Mouse (Mus musculus): ENCODE measurements at regions not wholly inside any gene's neighbourhood (a gene's known extent, or its start where the extent isn't known, plus 50 kb on each side); places are given as distances from the start of the nearest gene placed in this dataset.
"Not testable (repeated sequence)": the region's sequence is repeated elsewhere in the genome, so short reads cannot be mapped to it uniquely, and the experiment has no call there.

DNA sequence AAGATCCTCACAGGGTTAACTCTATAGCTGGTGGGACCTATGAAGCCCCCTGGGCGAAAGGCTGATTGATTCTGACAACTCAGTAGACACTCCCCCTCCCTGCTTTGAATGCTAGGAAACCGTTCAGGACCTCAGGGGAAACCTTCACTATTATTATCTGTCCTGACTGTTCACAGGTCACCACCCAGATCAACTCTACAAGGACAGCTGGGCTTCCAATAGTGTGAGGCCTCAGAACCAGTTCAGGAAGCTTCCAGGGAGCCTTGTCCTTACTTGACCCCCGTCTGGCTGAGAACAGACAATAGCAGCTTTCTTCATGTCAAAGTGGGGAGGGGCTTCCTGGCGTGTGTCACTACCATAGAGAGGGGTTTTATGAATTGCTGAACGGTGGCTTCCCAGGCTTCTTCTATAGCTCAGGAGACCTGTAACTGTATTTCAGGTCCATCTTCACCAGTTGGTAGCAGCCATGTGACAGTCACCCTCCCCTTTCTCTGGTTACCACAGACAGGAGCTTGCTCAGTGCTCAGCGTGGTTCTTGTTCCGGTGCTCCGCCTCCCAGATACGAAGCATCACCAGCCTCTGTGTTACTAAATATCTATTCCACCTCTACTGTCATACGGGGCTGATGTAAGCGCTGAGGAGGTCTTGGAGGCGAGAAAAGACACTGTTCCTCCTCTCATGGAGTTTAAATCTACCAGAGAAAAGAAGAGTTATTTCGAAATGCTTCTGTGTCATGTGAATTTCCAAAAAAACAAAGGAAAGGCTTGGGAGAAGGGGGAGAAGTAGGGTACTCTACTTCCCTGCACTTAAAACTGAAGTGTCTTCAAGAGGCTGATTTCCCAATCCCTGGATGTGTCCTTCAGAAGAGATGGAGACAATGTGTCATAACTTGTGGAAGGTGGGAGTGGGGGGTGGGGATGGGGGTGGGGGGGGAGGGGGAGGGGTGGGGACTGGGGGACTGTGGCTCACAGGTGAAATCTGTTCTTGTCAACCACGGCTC is 96.9 kb downstream of the Vcpkmt start:
- peak; percentile 77 for DNase-seq

DNA sequence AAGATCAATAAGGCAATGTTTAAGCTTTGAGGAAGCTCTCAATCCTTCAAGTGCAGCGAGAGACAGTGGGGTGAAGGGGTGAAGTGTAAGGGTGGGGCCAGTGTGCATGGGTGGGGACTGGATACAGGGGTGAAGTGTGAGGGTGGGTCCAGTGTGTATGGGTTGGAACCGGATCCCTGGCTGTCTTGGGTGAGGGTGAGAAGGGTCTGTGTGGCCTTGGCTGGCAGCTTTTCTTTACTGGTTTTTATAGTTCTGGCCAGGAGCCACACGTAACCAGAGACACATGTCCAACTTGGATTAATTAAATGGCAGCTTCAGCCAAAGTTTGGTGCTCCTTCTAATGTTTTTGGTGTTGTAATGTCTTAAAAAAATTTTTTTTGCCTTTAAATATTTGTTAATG is 101.4 kb downstream of the Vcpkmt start:
- no peak for DNase-seq

DNA sequence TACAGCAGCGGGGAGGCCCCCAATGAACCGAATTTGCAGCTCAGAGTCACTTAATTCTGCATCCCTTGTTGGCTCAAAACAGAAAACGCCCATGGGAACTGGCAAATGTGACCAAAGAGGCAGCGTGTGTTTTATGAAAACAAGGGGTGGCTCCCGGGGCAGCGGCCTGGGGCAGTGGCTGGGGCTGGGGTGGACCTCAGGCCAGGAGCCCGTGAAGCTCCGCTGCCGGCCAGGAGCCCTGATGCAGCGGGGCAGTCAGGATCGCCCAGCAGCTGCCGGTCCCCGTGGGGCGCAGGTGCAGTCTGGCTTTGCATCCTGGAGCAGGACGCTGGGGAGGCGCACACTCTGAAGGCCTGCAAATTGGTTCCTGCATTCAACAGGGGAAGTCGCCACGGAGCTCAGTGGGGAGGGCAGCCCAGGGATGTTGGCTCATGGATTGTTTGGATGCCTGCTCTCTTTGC is 104.4 kb upstream of the Gm9887 start:
- DNase-seq, result no peak

DNA sequence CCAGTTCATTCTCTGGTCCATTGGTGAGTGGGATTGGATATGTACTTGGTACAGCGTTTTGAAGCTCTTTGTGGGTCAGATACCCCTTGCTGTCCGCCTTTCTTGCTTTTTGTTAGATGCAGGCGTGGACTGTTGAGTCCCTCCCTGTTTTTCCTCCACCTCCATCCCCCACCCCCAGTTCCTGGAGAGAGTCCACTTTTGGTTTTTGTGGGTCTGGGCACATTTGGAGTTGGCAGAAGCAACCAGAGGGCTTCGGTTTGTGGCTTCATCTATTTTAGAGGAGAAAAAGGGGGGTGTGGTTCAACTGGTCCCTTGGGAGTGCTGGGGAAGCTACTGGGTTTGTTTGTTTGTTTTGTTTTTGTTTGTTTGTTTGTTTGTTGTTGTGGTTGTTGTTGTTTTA is 103.9 kb upstream of the Gm9887 start:
- DNase-seq, result no peak

DNA sequence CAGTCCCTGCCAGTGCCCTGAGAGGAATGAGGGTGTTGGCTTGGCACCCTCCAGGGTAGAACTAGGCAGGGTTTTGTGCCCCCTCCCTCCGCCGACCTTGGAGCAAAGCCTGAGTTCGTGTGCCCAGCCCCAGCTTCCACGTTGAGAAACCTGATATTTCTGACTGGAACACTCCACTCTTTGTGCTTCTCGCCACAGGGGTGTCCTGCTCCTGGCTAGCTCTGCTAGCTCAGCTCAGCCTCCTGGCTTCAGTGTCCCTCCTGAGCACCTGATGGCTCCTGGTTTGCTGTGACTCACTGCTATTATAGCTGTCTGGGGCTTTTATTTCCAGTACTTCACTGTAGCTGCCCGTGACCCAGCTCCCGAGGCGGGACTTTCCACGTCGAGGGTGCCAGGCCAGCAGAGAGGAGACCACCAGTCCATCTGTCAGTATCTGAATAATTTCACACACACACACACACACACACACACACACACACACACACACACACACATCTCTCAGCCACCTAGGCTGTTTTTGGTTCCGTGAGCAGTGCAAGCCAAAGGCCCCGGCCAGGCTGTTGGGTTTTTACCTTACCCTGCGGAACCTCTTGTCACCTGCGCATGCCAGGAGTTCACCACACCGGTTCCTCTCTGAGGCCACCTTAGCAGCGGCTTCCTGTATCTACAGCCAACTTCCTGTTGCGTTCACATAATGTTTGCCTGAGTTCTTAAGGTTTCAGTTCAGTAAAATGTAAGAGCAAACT is 102.8 kb upstream of the Gm9887 start:
- DNase-seq, result peak; percentile 48

DNA sequence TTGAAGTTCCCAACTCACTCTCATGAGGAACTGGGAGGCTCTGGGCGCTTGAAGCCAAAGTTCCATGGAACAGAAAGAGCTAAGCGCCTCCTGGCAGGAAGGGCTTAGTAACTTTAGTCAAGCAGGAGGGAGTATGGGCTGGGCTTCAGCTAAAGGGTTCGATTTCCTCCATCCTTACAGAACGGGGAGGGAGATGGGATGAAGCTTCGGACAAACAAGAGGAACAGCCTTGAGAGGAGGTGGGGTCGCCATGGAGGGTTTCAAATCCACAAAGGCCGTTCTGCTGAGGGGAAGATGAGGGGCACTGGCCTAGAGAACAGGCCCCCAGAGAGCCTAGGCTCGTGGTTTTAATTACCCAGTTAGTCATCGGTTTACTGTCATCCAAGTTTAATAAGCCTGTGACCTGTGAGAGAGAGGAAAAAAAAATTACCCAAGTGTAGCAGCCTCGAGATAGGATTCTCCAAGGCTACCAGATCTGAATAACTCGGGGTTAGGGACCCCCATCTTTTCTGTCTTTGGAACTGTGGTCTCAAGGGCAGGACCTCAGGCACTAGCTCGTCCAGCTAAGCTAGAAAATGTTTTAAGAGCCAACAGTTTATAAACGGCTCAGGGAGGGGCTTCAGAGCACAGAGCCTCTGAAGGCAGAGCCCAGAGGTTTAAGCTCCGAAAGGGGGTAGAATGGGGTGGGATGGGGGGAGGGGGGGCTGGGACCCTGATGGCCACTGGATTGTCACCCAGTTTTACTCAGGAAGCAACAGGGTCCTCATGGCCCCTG is 102.1 kb upstream of the Gm9887 start:
- DNase-seq, result peak; percentile 38

DNA sequence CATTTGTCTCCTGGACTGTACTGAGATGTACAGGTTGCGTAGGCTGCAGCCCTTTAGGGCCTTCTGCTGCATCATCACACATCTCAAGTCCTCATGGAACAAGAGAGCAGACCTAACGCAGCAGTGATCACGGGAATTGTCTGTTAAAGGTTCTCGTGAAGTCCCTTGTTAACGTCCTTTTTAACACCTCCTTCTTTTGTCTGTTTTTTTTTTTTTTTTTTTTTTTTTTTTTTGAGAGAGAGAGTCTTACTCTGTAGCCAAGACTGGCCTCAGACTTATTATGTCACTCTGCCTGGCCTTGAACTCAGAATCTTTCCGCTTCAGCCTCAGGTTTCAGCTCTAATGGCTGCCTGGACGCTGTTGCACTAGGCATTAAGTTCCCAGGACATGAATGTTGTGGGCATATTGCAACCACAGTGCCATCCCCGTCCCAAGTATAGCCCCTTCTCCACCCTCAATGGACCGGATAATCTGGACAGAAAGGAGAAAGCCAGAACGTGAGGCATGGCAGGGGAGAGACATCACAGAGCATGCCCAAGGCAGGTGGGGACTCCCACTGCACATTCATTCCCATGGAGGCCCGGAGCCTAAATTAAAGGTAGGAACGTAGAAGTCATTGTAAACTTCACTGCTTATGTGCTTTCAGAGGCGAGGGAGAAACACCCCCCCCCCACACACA is 101.3 kb upstream of the Gm9887 start:
- DNase-seq, result no peak

DNA sequence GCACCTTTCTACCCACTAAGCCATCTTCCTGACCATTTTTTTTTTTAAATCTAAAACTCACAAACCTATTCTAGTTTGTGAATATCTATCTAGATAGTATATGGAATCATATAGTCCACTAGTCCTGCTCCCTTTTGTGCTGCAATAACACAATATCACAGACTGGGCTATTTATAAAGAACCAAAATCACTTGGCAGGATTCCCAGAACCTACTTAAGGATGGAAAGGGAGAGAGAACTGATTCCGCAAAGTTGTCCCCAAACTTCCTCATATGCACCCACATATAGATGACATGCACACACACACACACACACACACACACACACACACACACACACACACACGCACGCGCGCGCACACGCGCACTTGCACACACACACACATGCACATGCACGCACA is 100.7 kb upstream of the Gm9887 start:
- DNase-seq, result no peak

DNA sequence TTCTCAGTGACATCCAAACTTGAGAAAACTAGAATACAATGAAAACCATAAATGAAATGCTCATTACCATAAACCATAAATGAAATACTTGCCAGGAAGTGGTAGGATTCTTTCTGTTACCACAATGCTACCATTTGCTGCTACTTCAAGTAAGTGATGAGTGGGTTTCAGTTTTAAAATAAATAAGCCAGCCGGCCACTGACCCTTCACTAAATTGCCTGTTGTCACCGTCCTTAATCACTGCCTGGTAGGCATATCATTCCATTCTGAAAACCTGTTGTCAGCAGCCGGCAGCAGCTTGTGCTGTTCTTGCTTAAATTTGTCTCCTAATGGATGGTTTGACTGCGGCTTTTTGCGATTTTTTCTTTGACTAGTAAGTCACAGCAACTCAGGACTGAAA is 99.6 kb upstream of the Gm9887 start:
- DNase-seq, result no peak

DNA sequence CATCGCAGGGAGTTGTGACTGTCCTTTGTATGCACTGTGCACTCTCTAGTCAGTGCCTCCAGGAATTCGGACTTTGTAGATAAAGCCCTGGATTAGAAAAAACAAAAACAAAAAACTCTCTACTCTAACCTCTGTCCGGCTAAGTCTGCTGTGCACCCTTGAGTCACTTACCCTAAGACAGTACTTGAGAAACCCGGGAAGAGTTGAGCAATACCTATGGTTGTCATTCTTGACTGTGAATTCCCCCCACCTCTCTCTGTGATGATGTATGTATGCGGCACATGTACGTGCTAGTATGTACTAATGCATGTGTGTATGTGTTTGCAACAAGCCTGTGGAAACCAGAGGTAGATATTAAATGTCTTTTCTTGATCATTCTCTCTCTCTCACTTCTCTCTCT is 96.7 kb upstream of the Gm9887 start:
- no peak for DNase-seq

DNA sequence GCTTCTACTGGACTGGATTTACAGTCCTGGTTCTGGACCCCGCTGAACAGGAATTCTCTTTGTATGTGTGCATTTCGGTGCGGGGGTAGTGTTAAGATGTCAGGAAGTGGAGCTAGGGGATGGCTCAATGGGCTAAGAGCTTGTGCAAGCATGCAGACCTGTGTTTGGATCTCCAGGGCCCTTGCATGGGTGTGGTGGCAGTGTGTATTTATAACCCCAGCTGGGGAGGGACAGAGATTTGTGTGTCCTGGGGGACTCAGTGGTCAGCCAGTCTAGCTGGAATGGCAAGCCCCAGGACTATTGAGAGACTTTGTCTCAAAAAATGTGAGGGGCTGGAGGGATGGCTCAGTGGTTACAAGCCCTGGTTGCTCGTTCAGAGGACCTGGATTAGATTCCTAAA is 95.1 kb upstream of the Gm9887 start:
- no peak for DNase-seq

DNA sequence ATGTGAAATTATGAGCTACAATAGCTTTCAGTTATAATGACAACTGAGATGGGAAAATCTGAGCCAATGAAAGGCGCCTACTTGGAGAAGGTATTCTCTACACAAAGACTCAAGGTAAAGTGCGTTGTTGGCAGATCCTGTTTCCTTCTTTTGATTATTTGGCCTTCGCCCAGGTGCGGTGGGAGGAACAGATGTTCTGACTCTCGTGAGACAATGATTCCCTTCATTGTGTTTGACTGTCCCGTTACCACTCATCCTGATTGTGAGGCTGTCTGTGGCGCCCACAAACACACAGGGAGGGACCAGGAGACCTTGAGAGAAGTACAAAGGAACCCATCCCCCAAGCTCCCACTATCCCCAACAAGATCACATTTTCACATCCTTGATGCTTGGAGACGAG is 92.6 kb upstream of the Gm9887 start:
- DNase-seq, result no peak

DNA sequence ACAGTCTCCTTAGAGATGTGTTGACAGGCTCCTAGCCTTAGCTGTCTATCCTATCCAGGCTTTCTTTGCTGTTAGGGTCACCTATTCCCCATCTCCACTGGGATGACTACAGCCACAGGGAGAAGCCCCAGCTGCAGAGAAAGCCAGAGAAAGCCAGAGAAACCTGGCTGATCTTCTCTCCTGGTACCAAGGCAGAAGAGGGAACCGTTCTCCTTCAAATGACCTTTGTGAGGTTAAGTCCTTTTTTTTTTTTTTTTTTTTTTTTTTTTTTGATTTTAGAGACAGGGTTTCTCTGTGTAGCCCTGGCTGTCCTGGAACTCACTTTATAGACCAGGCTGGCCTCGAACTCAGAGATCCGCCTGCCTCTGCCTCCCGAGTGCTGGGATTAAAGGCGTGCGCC is 91.1 kb upstream of the Gm9887 start:
- DNase-seq, result not testable (repeated sequence)

DNA sequence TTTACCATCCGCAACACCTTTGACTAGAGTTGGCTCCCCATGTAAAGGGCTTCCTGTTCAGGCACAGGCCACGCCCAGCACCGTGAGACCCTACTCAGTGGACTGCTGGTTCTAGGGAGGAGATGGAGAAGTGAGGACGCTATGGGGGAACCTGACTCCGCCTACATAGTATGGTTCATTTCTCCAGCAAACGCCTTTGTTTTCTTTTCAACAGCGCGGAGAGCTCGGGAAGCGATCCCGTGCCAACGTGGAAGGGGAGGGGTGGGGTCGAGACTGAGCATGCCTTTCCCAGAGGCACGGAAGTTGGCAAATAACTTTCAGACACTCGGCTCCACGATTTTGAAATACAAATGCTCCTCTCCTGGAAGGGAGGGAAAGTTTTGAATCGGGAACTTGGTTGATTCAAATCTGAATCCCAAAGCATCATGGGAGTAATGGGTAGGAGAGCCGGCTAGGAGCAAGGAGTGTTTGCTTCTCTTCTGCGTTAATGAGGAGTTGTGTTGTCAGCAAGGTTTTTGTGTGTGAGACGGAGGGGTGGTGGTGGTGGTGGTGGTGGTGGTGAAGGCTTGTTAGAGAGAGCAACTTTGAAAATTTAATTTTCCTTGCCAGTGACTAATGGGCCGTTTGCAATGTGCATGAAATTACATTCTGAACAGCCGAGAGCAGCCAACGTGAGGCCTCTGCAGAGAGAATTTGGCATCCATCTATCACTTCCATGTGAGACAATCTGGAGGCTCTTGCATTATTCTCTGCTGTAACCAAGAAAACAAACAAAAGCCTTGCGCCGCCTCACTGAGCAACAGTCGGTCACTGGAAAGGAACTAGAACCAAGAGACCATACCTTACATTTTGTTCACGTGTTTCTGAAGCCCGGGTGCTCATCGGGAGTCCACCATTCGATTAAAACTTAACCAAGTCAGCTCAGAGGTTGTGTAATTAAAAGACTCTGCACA is 89.9 kb upstream of the Gm9887 start:
- DNase-seq, result peak; percentile 84

DNA sequence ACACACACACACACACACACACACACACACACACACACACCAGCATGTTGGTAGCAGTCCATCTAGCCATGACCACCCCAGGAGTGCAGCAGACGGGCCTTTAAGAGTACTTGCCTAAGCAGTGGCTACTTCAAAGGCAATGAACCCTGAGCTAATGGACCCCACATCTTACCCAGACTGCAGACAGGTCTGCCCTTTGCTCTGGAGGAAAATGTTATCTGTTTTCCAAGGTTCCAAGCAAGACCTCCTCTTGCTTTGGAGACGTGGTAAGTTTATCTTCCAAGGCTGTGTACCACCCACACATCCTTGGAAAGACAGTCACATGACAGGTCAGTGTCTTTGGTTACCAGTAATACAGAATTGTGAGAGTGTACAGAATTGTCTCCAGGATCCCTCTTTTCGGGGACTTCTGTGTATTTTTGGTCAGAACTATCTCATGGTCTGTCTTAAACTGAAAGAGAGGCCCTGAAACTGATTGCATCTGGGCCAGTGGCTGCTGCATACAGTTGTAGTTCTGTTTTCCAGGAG is 88.4 kb upstream of the Gm9887 start:
- no peak for DNase-seq

DNA sequence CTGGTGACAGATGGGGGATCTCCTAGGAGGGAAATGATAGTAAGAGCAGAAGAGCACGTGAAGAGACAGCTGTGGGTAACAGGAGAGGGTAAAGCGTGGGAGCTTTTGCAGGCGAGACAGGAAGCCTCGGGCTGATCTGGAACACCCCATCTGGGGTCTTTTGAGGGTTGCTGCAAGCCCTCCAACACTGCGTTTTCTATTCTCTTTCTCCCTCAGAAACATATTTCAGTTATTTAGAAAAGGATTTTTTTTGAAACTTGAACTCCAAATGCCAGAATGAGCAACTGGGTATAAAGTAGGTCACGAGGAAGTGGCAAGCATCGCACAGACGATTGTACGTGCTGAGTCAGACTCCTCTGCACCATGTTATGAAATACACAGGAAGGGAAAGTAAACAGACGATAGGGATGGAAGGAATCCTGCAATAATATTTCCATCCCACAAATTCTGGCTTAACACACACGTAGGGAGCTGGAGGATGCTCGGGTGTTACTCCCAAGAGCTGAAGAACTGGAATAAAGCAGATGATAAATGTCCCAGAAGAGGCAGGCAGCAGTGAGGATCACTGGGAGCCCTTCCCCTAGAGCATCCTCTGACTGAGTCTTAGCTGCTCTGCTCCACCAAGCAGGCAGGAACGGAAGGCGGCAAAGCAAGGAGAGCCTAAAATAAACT is 86.0 kb upstream of the Gm9887 start:
- peak; percentile 69 for DNase-seq

DNA sequence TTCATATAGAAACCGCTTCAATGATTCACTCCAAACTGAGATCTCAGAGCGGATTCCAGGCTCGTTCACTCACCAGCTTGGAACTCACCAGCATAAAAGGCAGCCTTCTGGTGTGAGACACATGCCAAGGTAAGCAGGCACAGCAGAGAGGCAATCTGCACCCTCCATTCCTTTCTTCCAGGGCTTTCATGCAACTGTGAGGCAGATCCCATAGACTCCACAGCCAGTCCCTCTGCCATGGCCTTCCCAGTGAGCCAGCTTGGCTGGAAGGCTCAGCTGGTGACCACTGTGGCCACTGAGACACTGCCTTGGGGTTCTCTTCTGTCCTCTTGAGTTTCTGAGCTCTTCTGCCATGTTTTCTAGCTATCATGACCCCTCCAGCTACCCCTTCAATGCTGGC is 84.5 kb upstream of the Gm9887 start:
- DNase-seq, result no peak

DNA sequence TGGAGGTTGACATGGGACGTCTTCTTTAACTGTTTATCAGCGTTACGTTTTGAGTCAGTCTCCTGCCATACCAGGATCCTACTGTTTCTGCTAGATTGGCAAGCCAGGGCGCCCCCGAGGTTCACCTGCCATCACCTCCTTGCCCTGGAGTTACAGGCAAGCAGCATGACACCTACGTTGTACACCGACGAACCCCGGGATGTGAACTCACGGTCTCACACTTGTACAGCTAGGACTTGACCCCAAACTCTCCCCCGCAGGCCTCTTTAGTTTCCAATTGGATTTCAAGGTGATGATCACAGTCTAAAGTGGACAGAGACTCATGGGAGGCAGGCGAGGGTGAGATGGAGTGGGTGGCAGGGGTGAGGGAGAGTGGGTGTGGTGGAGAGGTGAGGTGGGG is 83.9 kb upstream of the Gm9887 start:
- no peak for DNase-seq

DNA sequence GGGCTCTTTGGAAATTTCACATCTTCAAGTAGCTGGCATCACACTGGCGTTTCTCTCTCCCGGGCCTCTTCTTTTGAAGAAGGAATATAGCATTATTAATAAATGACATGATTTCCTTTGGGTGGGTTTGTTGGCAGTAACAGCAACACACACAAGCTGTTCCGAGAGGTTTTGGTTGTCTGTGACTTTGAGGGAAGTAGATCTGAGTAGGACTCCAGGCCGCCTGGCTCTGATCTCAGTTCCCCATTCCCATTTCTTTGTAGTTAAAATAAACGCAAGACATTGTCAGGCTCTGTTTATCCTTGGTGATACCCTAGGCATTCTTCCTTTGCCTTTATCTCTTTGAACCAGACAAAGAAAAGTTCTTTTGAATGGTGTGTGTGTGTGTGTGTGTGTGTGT is 83.3 kb upstream of the Gm9887 start:
- peak; percentile 48 for DNase-seq

DNA sequence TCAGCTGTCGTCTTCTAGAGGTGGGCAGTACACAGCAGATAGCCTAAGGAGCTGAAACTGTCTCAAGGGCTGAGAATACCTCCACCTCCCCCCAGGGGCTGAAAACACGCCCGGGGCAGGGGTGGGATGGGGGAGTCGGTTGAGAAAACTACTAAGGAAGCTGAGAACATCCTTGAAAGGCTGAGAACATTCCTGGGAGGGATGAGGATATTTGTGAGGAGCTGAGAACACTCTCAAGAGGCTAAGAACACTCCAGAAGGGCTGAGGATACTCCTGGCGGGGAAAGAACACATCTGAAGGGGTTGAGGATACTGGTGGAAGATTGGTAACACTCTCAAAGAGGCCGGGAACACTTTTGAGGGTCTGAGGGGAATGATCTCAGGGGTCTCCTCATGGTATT is 81.3 kb upstream of the Gm9887 start:
- no peak for DNase-seq

DNA sequence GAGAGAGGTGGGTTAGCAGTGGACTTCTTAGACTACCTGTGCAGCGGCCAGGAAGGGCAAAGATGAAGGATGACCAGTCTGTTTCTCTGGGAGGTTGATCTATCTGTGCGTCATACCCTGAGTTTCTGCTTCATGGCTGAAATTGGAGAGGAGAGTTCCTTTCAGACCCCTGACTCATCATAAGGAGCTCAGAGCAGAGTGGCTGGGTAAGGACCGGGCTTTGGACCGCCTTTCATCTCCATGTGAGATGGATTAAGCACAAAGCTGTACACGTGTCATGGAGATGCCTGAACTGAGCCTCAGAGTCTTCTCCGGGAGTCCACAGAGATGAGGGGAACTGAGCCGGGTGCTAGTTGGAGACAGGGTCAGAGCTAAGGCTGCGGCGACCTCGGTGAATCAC is 80.7 kb upstream of the Gm9887 start:
- DNase-seq, result no peak
